Mouse (Mus musculus): Measurements from ENCODE around the gene Tmem101. TPM values are rescaled to one million over a fixed set of nuclear protein-coding genes. Genes with fewer than 3 reads are reported as not detected.

Tmem101 gene
- polyA plus RNA-seq, 1 experiment from 2014 or later = 37.9 TPM

Other genes starting within 250 kb of the Tmem101 start
- gene Sost, start 189.4 kb downstream of the Tmem101 start, polyA plus RNA-seq (2016; fragmentation: Nextera tagmentation; extraction: Ambion mirVana) = 0.46 and 0.79 TPM in 2 replicates
- gene Cfap97d1, start 172.1 kb downstream of the Tmem101 start, polyA plus RNA-seq (2016; fragmentation: Nextera tagmentation; extraction: Ambion mirVana) = not detected in 2 replicates
- 11.4 and 12.9 TPM in 2 replicates for gene Dusp3, start 169.4 kb downstream of the Tmem101 start, polyA plus RNA-seq (2016; fragmentation: Nextera tagmentation; extraction: Ambion mirVana)
- 35.6 and 36.2 TPM in 2 replicates for gene Mpp3, start 127.9 kb downstream of the Tmem101 start, polyA plus RNA-seq (2016; fragmentation: Nextera tagmentation; extraction: Ambion mirVana)
- 0.12 and 0.43 TPM in 2 replicates for gene Cd300lg, start 114.9 kb downstream of the Tmem101 start, polyA plus RNA-seq (2016; fragmentation: Nextera tagmentation; extraction: Ambion mirVana)
- 22.0 and 24.1 TPM in 2 replicates for gene Mpp2, start 67.9 kb downstream of the Tmem101 start, polyA plus RNA-seq (2016; fragmentation: Nextera tagmentation; extraction: Ambion mirVana)
- gene Ppy, start 55.1 kb downstream of the Tmem101 start, polyA plus RNA-seq (2016; fragmentation: Nextera tagmentation; extraction: Ambion mirVana) = not detected in 2 replicates
- 3.3 and 5.5 TPM in 2 replicates for gene Pyy, start 48.6 kb downstream of the Tmem101 start, polyA plus RNA-seq (2016; fragmentation: Nextera tagmentation; extraction: Ambion mirVana)
- gene Nags, start 10.9 kb downstream of the Tmem101 start, polyA plus RNA-seq (2016; fragmentation: Nextera tagmentation; extraction: Ambion mirVana) = 0.14 TPM in 1 of 2 replicates, not detected in the other
- gene Lsm12, start 28.9 kb upstream of the Tmem101 start, polyA plus RNA-seq (2016; fragmentation: Nextera tagmentation; extraction: Ambion mirVana) = 114 TPM in 2 replicates
- gene G6pc3, start 33.2 kb upstream of the Tmem101 start, polyA plus RNA-seq (2016; fragmentation: Nextera tagmentation; extraction: Ambion mirVana) = 26.8 and 27.0 TPM in 2 replicates
- 97.2 and 103 TPM in 2 replicates for gene Hdac5, start 73.8 kb upstream of the Tmem101 start, polyA plus RNA-seq (2016; fragmentation: Nextera tagmentation; extraction: Ambion mirVana)
- gene BC030867, start 92.5 kb upstream of the Tmem101 start, polyA plus RNA-seq (2016; fragmentation: Nextera tagmentation; extraction: Ambion mirVana) = 9.4 and 12.5 TPM in 2 replicates
- gene Asb16, start 112.3 kb upstream of the Tmem101 start, polyA plus RNA-seq (2016; fragmentation: Nextera tagmentation; extraction: Ambion mirVana) = not detected in 2 replicates
- 67.9 and 68.4 TPM in 2 replicates for gene Tmub2, start 128.5 kb upstream of the Tmem101 start, polyA plus RNA-seq (2016; fragmentation: Nextera tagmentation; extraction: Ambion mirVana)
- 28.5 and 29.7 TPM in 2 replicates for gene Atxn7l3, start 140.2 kb upstream of the Tmem101 start, polyA plus RNA-seq (2016; fragmentation: Nextera tagmentation; extraction: Ambion mirVana)
- 101 and 111 TPM in 2 replicates for gene Ubtf, start 163.3 kb upstream of the Tmem101 start, polyA plus RNA-seq (2016; fragmentation: Nextera tagmentation; extraction: Ambion mirVana)
- 30.8 and 33.5 TPM in 2 replicates for gene Slc4a1, start 209.8 kb upstream of the Tmem101 start, polyA plus RNA-seq (2016; fragmentation: Nextera tagmentation; extraction: Ambion mirVana)
- 125 and 140 TPM in 2 replicates for gene Rundc3a, start 237.0 kb upstream of the Tmem101 start, polyA plus RNA-seq (2016; fragmentation: Nextera tagmentation; extraction: Ambion mirVana)

Data from hindbrain, embryonic 12.5 days (tissue).